25 mouse cellular contexts compared by ENCODE assay signal in the genomic region with DNA sequence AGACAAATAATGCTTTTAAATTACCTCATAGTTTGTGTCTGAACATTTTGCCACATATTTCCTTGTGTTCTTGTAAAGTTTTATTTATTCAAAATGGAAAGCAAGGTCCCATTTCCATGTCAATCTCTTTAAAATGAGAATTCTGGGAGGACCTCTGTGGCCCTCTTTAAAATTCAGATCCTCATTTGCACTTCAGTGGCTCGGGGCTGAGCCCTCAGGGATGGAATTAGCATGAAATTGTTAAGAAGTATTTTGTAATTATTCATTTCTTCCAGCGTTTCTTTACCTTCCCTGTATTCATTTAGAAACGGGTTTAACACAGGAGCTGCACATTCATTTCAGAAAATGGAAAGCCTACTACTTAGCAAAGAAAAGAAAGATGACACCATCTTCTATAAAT.
DNase-seq lines count a peak whose midpoint lies in the region; ATAC-seq and TF ChIP-seq lines count a peak whose summit lies in the region.
"Had no signal": no experiment of that assay in that cellular context is flagged by ENCODE, and none has a peak within 500 bp of the region (broad histone marks: within the 10 kb centered on the region; RNA-seq: fewer than 3 reads in every experiment).

No protein-coding gene starts in this region.

- peak; percentile 69 for DNase-seq in brain, embryonic 14.5 days (ENCODE audit: low read depth)
- DNase-seq in adrenal gland, adult 2 months = no peak
- DNase-seq: adrenal gland, postnatal 10 days; adrenal gland, postnatal 36 days; cerebellum, adult 11 months; cerebellum, adult 2 months; cerebellum, adult 9-11 months; cerebellum, postnatal 25 days; gastrocnemius, postnatal 25 days; heart, adult 18-20 months; heart, postnatal 10 days; heart, postnatal 36 days had no signal

- 20% methylated on average over 3 of the region's 3 CpGs for WGBS in forebrain, embryonic 16.5 days
- 22% methylated on average over 3 of the region's 3 CpGs for WGBS in forebrain, embryonic 12.5 days
- 22% methylated on average over 3 of the region's 3 CpGs for WGBS in midbrain, embryonic 13.5 days
- 17% methylated on average over 3 of the region's 3 CpGs for WGBS in midbrain, embryonic 16.5 days

- H3K9me3 ChIP-seq in forebrain, embryonic 16.5 days (ENCODE audit: control insufficient read depth, low read length) = no peaks in the 10 kb centered on the region
- no peaks in the 10 kb centered on the region for H3K9me3 ChIP-seq in forebrain, embryonic 12.5 days
- H3K9me3 ChIP-seq in midbrain, embryonic 13.5 days = no peaks in the 10 kb centered on the region
- H3K9me3 ChIP-seq in midbrain, embryonic 16.5 days (replicated peaks; ENCODE audit: control insufficient read depth, low read length, poor library complexity, severe bottlenecking) = no peaks in the 10 kb centered on the region
- H3K9me3 ChIP-seq: embryonic facial prominence, embryonic 12.5 days; embryonic facial prominence, embryonic 15.5 days; heart, embryonic 12.5 days; heart, embryonic 15.5 days; hindbrain, embryonic 10.5 days; hindbrain, embryonic 13.5 days; intestine, embryonic 15.5 days had no signal

- TF ChIP-seq CTCF in brain, embryonic 14.5 days (IDR thresholded peaks at IDR 0.05; ENCODE audit: borderline replicate concordance, extremely low read depth, insufficient read depth, insufficient read length) = no peak

- H3K36me3 ChIP-seq in forebrain, embryonic 16.5 days (ENCODE audit: control insufficient read depth, insufficient read depth) = no peaks in the 10 kb centered on the region
- H3K36me3 ChIP-seq in forebrain, embryonic 12.5 days (replicated peaks) = no peaks in the 10 kb centered on the region
- H3K36me3 ChIP-seq in midbrain, embryonic 13.5 days = no peaks in the 10 kb centered on the region
- no peaks in the 10 kb centered on the region for H3K36me3 ChIP-seq in midbrain, embryonic 16.5 days (ENCODE audit: control insufficient read depth, insufficient read depth, low read length)
- H3K36me3 ChIP-seq: embryonic facial prominence, embryonic 12.5 days; embryonic facial prominence, embryonic 15.5 days; heart, embryonic 12.5 days; heart, embryonic 15.5 days; hindbrain, embryonic 10.5 days; hindbrain, embryonic 13.5 days; intestine, embryonic 15.5 days had no signal

- 0 out of 2 replicates have a peak, but pooled peaks have one; percentile 23 for ATAC-seq in forebrain, embryonic 16.5 days
- ATAC-seq in forebrain, embryonic 12.5 days (ENCODE audit: low FRiP score) = no peak
- peak; percentile 73; the same call in 1 of the 2 replicates for ATAC-seq in midbrain, embryonic 13.5 days
- ATAC-seq in midbrain, embryonic 16.5 days = peak; percentile 54; the same call in 1 of the 2 replicates
- ATAC-seq: activated CD4-positive, CD25-positive, alpha-beta regulatory T cell, adult 4 months; hindbrain, embryonic 16.5 days; intestine, embryonic 15.5 days had no signal

- H3K4me3 ChIP-seq in forebrain, embryonic 16.5 days (replicated peaks; ENCODE audit: low read length) = no peak overlapping the region
- H3K4me3 ChIP-seq in forebrain, embryonic 12.5 days (replicated peaks) = no peak overlapping the region
- no peak overlapping the region for H3K4me3 ChIP-seq in midbrain, embryonic 13.5 days (replicated peaks)
- H3K4me3 ChIP-seq in midbrain, embryonic 16.5 days (ENCODE audit: low read depth, low read length) = no peak overlapping the region
- H3K4me3 ChIP-seq: embryonic facial prominence, embryonic 12.5 days; embryonic facial prominence, embryonic 15.5 days; heart, embryonic 12.5 days; heart, embryonic 15.5 days; hindbrain, embryonic 10.5 days; hindbrain, embryonic 13.5 days; intestine, embryonic 15.5 days had no signal

- no peak for TF ChIP-seq POLR2A in brain, embryonic 14.5 days (IDR thresholded peaks at IDR 0.05; ENCODE audit: borderline replicate concordance, extremely low read depth, insufficient read depth, insufficient read length, poor library complexity, severe bottlenecking)

- H3K27ac ChIP-seq in forebrain, embryonic 16.5 days (ENCODE audit: low read length) = no peak overlapping the region
- H3K27ac ChIP-seq in forebrain, embryonic 12.5 days = no peak overlapping the region
- H3K27ac ChIP-seq in midbrain, embryonic 13.5 days = peak overlapping the region; percentile 39; the same call in 1 of the 2 replicates
- H3K27ac ChIP-seq in midbrain, embryonic 16.5 days (ENCODE audit: low read length) = no peak overlapping the region
- H3K27ac ChIP-seq: embryonic facial prominence, embryonic 12.5 days; embryonic facial prominence, embryonic 15.5 days; heart, embryonic 15.5 days; hindbrain, embryonic 10.5 days; hindbrain, embryonic 13.5 days; intestine, embryonic 15.5 days had no signal

- no peaks in the 10 kb centered on the region for H3K4me1 ChIP-seq in forebrain, embryonic 16.5 days (replicated peaks; ENCODE audit: control insufficient read depth, insufficient read depth, low read length)
- H3K4me1 ChIP-seq in forebrain, embryonic 12.5 days = no peaks in the 10 kb centered on the region
- no peaks in the 10 kb centered on the region for H3K4me1 ChIP-seq in midbrain, embryonic 13.5 days (replicated peaks)
- no peaks in the 10 kb centered on the region for H3K4me1 ChIP-seq in midbrain, embryonic 16.5 days (ENCODE audit: control insufficient read depth, insufficient read depth, low read length)
- H3K4me1 ChIP-seq: embryonic facial prominence, embryonic 12.5 days; embryonic facial prominence, embryonic 15.5 days; heart, embryonic 12.5 days; heart, embryonic 15.5 days; hindbrain, embryonic 10.5 days; hindbrain, embryonic 13.5 days; intestine, embryonic 15.5 days had no signal

- H3K9ac ChIP-seq in forebrain, embryonic 16.5 days (replicated peaks; ENCODE audit: low read depth, low read length) = no peak overlapping the region
- no peak overlapping the region for H3K9ac ChIP-seq in forebrain, embryonic 12.5 days
- no peak overlapping the region for H3K9ac ChIP-seq in midbrain, embryonic 13.5 days (replicated peaks)
- H3K9ac ChIP-seq in midbrain, embryonic 16.5 days (ENCODE audit: low read depth, low read length) = no peak overlapping the region
- H3K9ac ChIP-seq: embryonic facial prominence, embryonic 12.5 days; embryonic facial prominence, embryonic 15.5 days; heart, embryonic 12.5 days; heart, embryonic 15.5 days; hindbrain, embryonic 13.5 days; intestine, embryonic 15.5 days had no signal

- H3K4me2 ChIP-seq in forebrain, embryonic 16.5 days (ENCODE audit: low read length) = no peak overlapping the region
- H3K4me2 ChIP-seq in forebrain, embryonic 12.5 days = no peak overlapping the region
- H3K4me2 ChIP-seq in midbrain, embryonic 13.5 days (replicated peaks) = no peak overlapping the region
- no peak overlapping the region for H3K4me2 ChIP-seq in midbrain, embryonic 16.5 days (ENCODE audit: low read length)
- H3K4me2 ChIP-seq: embryonic facial prominence, embryonic 12.5 days; embryonic facial prominence, embryonic 15.5 days; heart, embryonic 12.5 days; heart, embryonic 15.5 days; hindbrain, embryonic 13.5 days; intestine, embryonic 15.5 days had no signal

- no peaks in the 10 kb centered on the region for H3K27me3 ChIP-seq in forebrain, embryonic 16.5 days (replicated peaks; ENCODE audit: control insufficient read depth, insufficient read depth, low read length)
- H3K27me3 ChIP-seq in forebrain, embryonic 12.5 days = no peaks in the 10 kb centered on the region
- no peaks in the 10 kb centered on the region for H3K27me3 ChIP-seq in midbrain, embryonic 13.5 days
- no peaks in the 10 kb centered on the region for H3K27me3 ChIP-seq in midbrain, embryonic 16.5 days (ENCODE audit: control insufficient read depth, insufficient read depth, low read depth, low read length)
- H3K27me3 ChIP-seq: embryonic facial prominence, embryonic 12.5 days; embryonic facial prominence, embryonic 15.5 days; heart, embryonic 12.5 days; heart, embryonic 15.5 days; hindbrain, embryonic 13.5 days; intestine, embryonic 15.5 days had no signal
